Mouse (Mus musculus) heart, embryonic 13.5 days (tissue): ENCODE data around the gene H2-DMa. TPM values are rescaled to one million over a fixed set of nuclear protein-coding genes. Genes with fewer than 3 reads are reported as not detected.
A peak's percentile ranks its signal among the peaks of the same experiment; 100 is the strongest.

Experiments
- ATAC-seq: fragments of 200-750 bp; cut with Nextera tagmentation; 2 replicates; pipeline ENCODE4 v1.8.0; 2017; ENCODE audit warnings: moderate TSS enrichment; ENCODE audit not compliant: insufficient number of reproducible peaks, low FRiP score, low TSS enrichment; ENCODE audit errors: extremely low read depth
- H3K27ac ChIP-seq: fragments of 300-500 bp; sonication (generic); replicated peaks from 2 replicates; pipeline ENCODE4 v1.5.1; 2015; ENCODE audit warnings: moderate library complexity, mild to moderate bottlenecking, inconsistent platforms
- H3K27me3 ChIP-seq: fragments of 300-500 bp; sonication (generic); replicated peaks from 2 replicates; pipeline ENCODE4 v1.6.1; 2015; ENCODE audit warnings: mild to moderate bottlenecking, inconsistent platforms
- H3K36me3 ChIP-seq: fragments of 300-500 bp; sonication (generic); 2 replicates; pipeline ENCODE4 v1.6.1; 2015; ENCODE audit warnings: mild to moderate bottlenecking, inconsistent platforms
- H3K4me1 ChIP-seq: fragments of 300-500 bp; sonication (generic); 2 replicates; pipeline ENCODE4 v1.6.1; 2015; ENCODE audit warnings: inconsistent platforms
- H3K4me2 ChIP-seq: fragments of 300-500 bp; sonication (generic); 2 replicates; pipeline ENCODE4 v1.6.1; 2015; ENCODE audit warnings: inconsistent platforms, mild to moderate bottlenecking, moderate library complexity
- H3K4me3 ChIP-seq: fragments of 300-500 bp; sonication (generic); 2 replicates; pipeline ENCODE4 v1.5.1; 2015; ENCODE audit warnings: moderate library complexity, mild to moderate bottlenecking, inconsistent platforms
- H3K9ac ChIP-seq: fragments of 300-500 bp; sonication (generic); 2 replicates; pipeline ENCODE4 v1.6.1; 2015; ENCODE audit warnings: inconsistent platforms, mild to moderate bottlenecking, moderate library complexity
- H3K9me3 ChIP-seq: fragments of 300-500 bp; sonication (generic); 2 replicates; pipeline ENCODE4 v1.6.1; 2016; ENCODE audit warnings: inconsistent platforms
- whole genome bisulfite sequencing: fragments of 180-500 bp; shearing (Covaris S2); methylation state at CpG from one replicate; pipeline ENCODE4 v1.1.7; 2015; ENCODE audit warnings: mixed read lengths; 5-methylcytosine and 5-hydroxymethylcytosine counted together
- polyA plus RNA-seq: library from polyadenylated mRNA; unstranded; fragments of >200 nt; fragmentation: Nextera tagmentation; extraction: Ambion mirVana; gene quantifications from 2 replicates; pipeline ENCODE4 v1.2.1, GENCODE M21; 2015

H2-DMa gene
- polyA plus RNA-seq, 1 experiment from 2014 or later, result 6.0 TPM

DNA sequence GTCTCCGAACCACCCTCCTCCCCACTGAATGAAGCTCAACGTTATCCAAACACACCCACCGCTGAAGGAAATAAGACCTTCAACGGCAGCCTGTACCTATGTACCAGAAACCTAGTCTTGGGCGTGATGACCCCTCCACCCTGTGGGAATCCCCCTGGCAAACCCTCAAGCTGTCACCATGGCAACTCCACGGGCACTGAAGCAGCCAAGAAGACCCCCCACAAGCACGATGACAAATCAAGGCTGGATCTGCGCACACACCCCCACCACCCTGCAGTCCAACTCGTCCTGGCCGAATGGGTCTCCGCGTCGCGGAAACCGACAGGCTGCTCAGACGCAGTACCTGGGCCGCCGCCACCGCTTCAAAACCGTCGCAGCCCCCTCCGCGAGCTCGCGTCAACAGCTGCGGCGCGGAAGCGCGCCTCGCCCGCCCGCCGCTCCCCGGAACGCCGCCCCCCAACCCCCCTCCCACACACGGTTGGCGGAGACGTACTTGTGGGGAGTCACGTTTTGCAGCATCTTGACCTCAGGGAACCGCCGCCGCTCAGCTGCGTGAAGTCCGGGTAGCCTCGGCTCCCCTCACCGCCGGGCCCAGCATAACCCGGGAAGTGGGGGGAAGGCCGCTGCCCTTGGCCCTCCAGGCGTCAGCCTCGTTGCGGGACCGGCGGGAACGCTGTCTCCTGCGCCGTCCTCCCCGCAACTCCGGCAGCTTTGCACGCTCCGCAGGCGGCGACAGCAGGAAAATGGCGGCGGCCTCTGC lies 1.0 kb upstream of the H2-DMa start:
- WGBS, result under 1% methylated on average over 67 of the region's 67 CpGs
- Histone ChIP-seq H3K4me3 (peak overlapping the region; percentile 99), H3K27me3 (no peaks in the 10 kb centered on the region), H3K27ac (peak overlapping the region; percentile 100), H3K4me1 (peaks cover 28% of the 10 kb centered on the region), H3K4me2 (peak overlapping the region; percentile 100), H3K36me3 (peaks cover 59% of the 10 kb centered on the region), H3K9ac (peak overlapping the region; percentile 99), H3K9me3 (no peaks in the 10 kb centered on the region)
- ATAC-seq, result no peak

DNA sequence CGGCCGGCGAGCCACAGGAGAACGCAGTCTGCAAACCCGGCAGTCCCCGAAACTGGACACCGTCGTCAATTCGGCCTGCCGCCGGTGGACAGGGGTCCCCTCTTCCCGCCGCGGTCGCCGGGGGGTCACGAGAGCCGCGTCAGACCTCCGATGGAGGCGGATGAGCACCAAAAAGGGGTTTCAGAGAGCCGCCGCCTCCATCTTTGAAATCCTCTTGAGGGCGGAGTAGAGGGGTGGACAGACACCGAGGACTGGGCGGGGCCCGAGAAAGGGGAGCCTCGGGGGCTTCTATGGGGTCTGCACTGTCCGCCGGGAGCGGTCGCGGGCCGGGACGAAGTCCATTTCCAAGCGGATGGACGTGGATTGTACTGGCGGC lies 480 bp upstream of the H2-DMa start:
- H3K4me3 ChIP-seq, result peak overlapping the region; percentile 99
- no peaks in the 10 kb centered on the region for H3K9me3 ChIP-seq
- H3K9ac ChIP-seq, result peak overlapping the region; percentile 99
- H3K4me2 ChIP-seq, result peak overlapping the region; percentile 100
- peaks cover 34% of the 10 kb centered on the region for H3K4me1 ChIP-seq
- no peak for ATAC-seq
- H3K27me3 ChIP-seq, result no peaks in the 10 kb centered on the region
- WGBS, result under 1% methylated on average over 38 of the region's 38 CpGs
- peaks cover 54% of the 10 kb centered on the region for H3K36me3 ChIP-seq
- peak overlapping the region; percentile 100 for H3K27ac ChIP-seq

DNA sequence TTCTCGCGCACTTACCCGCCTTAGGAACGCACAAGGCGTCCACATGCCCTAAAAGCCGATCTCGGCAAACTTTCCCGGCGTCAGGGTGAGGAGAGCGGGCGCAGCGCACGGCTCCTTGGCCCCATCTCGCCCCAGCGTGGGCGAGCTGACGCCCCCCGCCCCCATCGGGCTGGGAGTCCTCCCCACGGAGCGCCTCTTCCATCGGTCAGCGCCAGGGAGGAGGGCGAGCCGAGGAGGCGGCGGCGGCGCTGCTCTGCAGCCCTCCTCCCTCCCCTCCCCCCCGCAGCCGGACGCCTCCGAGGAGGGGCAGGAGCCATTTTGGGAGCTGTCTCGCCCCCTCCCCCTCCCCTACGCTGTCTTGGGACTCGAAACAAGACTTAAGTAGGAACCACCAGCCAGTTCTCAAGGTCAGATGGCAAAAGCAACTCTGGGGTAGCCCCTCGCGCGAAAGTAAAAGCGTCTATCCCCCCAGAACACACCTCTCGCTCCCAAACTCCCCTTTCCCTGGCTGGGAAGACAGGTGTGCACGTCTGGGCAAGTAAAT lies 911 bp downstream of the H2-DMa start:
- Histone ChIP-seq H3K36me3 (peaks cover 40% of the 10 kb centered on the region), H3K27me3 (no peaks in the 10 kb centered on the region), H3K4me2 (peak overlapping the region; percentile 100), H3K27ac (peak overlapping the region; percentile 100), H3K4me3 (peak overlapping the region; percentile 99), H3K4me1 (peaks cover 40% of the 10 kb centered on the region), H3K9ac (peak overlapping the region; percentile 100), H3K9me3 (no peaks in the 10 kb centered on the region)
- ATAC-seq, result peak; percentile 3; the same call in 1 of the 2 replicates
- WGBS, result 1% methylated on average over 30 of the region's 42 CpGs

DNA sequence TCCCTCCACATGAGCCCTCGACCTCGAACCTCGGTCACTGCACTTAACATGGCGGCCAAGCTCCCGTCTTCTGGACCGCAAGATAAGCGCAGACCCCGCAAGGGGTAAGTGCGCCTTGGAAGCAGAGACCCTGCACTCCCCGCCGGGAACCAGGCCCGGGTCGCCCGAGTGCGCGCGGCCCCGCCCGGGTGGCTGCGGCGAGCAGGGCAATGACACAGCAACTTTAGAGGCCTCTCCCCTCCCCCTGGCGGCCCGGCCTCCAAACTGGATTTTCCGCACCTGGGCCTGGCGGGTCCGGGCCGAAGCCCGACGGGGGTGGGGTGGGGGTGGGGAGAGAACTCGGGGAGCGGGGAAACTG lies 1.5 kb downstream of the H2-DMa start:
- Histone ChIP-seq H3K27ac (peak overlapping the region; percentile 100), H3K9me3 (no peaks in the 10 kb centered on the region), H3K9ac (peak overlapping the region; percentile 100), H3K4me3 (peak overlapping the region; percentile 99), H3K27me3 (no peaks in the 10 kb centered on the region), H3K4me1 (peaks cover 35% of the 10 kb centered on the region), H3K4me2 (peak overlapping the region; percentile 100), H3K36me3 (peaks cover 36% of the 10 kb centered on the region)
- ATAC-seq, result peak; percentile 5
- WGBS, result under 1% methylated on average over 30 of the region's 31 CpGs

DNA sequence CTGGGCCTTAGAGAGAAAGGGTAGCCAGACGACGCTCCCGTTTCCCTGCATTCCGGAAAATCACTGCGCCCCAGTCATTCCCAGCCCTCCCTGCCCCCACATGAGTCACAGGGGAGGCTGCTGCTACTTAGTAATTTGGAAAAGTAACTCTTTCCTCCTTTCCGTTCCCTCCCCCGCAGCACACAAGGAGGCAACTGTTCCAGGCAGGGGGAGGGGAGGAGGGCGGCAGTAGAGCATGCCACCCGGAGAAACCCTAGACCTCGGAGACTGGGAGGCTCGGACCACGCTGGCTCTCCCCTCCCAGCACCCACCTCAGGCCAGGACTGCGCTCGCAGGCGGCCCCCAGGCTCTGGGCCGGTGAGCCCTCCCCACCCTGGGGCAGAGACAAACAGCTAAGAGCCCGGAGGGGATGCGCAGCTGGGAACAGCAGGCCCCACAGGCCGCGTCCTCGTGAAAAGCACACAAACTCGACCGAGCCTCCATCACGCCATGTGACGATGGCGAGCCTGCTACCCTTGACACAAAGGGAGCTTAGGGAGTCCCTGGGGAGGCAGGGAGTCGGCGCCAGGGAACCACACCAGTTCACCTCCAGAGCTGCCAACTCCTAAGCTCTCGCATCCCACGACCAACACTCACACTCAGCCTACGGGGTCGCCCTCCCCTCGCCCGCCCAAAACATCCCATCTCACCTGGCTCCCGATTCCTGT lies 2.0 kb downstream of the H2-DMa start:
- Histone ChIP-seq H3K4me1 (peaks cover 31% of the 10 kb centered on the region), H3K9me3 (no peaks in the 10 kb centered on the region), H3K4me2 (peak overlapping the region; percentile 100), H3K27ac (peak overlapping the region; percentile 100), H3K9ac (peak overlapping the region; percentile 100), H3K4me3 (peak overlapping the region; percentile 99), H3K27me3 (no peaks in the 10 kb centered on the region), H3K36me3 (peaks cover 36% of the 10 kb centered on the region)
- ATAC-seq, result peak; percentile 0; the same call in 1 of the 2 replicates
- WGBS, result 0% methylated on average over 35 of the region's 35 CpGs

DNA sequence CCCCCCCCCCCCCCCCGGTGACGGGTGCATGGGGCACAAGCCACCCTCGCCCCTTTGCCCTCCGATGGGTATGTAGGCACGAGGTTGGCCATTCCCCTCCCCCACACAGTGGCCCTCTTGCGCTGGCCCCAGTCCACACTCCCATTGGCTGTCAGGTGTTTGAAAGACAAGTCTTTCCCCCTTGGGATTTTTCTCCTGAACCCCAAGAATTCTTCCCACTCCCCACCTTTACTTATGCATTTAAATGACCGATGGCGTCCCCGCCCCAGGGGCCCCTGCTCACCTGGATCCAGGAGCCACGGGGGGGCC lies 2.5 kb downstream of the H2-DMa start:
- 4% methylated on average over 6 of the region's 10 CpGs for WGBS
- Histone ChIP-seq H3K4me3 (peak overlapping the region; percentile 99), H3K9me3 (no peaks in the 10 kb centered on the region), H3K27me3 (no peaks in the 10 kb centered on the region), H3K27ac (peak overlapping the region; percentile 100), H3K4me1 (peaks cover 31% of the 10 kb centered on the region), H3K9ac (peak overlapping the region; percentile 100), H3K4me2 (peak overlapping the region; percentile 100), H3K36me3 (peaks cover 36% of the 10 kb centered on the region)
- ATAC-seq, result no peak

DNA sequence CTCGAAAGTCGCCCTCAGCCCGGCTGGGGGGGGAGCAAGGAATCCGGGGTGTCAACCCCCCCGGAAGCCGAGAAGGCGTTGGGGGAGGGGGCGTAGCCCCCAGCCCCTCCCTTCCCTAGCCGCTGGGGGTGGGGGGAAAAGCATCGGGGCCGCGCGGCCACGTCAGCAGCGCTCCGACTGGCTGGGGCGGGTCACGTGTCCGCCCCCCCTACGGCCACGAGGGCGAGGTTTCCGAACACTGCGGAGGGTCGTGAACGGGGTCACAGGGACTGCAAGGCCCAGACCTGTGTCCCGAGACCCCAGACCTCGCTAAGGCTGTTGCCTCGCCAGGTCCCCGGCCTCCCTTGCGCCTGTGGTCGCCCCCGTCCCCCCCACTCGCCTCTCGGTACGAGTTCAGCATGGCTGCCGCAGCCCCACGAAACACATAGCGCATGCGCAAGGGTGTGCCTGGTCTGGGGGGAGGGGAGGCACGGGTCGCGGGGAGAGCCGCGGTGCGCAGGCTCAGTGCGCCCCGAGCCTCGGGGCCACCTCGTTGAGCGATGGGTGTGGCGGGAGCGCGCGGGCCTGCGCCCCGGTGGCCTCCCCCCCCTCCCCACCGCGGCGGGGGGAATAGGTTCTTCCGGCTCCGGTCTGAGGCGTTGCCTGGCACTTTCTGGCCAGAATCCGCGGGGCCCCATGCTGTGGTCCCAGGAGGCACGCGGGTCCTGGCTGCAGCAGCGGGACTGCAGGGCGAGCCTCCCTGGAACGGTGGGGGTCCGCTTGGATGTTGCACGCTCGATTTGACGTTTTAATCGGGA lies 3.0 kb downstream of the H2-DMa start, which contains the start of gene Brd2:
Gene Brd2, minus strand, starts transcription at position 447 of the 797 bp plus-strand sequence.
- Histone ChIP-seq H3K9ac (peak within 1 kb of the TSS; percentile 100), H3K27me3 (no peaks in the 10 kb centered on the region), H3K27ac (peak within 1 kb of the TSS; percentile 100), H3K9me3 (no peaks in the 10 kb centered on the region), H3K4me3 (peak within 1 kb of the TSS; percentile 99), H3K36me3 (peaks cover 32% of the 10 kb centered on the region), H3K4me1 (peaks cover 32% of the 10 kb centered on the region), H3K4me2 (peak within 1 kb of the TSS; percentile 100)
- WGBS, result under 1% methylated on average over 73 of the region's 75 CpGs
- ATAC-seq, result peak; percentile 45

DNA sequence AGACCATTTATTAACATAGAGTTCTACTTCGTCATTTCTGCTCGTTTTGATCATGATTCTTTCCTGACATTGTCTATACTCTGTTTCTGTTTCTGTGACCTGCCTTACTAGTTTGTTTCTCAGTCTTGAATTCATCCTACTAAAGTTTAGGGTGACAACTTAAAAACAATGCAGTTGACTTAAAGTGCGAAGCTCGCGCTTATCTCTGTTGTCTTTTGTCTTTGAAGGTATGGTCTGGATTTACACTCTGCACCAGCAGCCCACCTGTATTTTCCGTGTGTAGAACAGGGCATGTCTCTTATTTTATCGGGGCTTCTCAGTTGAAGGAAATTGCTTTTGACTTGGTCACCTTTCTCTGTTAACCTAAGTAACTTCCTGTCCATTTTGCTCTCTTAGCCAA lies 3.8 kb downstream of the H2-DMa start:
- Histone ChIP-seq H3K36me3 (peaks cover 26% of the 10 kb centered on the region), H3K27me3 (no peaks in the 10 kb centered on the region), H3K4me1 (peaks cover 40% of the 10 kb centered on the region), H3K9me3 (no peaks in the 10 kb centered on the region), H3K27ac (peak overlapping the region; percentile 100), H3K9ac (peak overlapping the region; percentile 100), H3K4me2 (peak overlapping the region; percentile 100), H3K4me3 (peak overlapping the region; percentile 99)
- ATAC-seq, result no peak
- WGBS, result 1% methylated on average over 7 of the region's 7 CpGs

DNA sequence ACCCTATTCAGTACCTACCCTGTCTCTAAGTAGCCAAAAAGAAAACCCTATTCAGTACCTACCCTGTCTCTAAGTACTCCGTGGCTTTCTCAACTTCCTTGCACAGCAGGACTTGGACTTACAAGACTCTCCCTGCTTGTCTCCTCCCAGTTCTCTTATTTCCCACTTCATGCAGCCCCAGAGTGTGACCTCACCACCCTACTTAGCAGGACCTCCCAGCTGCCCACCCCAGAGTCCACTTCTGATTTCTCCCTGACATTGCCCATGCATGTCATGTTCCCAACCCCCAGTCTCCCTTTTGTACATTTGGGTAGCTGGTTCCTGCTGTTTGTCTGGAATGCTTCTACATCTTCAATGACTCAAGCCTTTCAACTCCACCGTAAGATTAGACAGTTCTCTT lies 4.2 kb downstream of the H2-DMa start:
- H3K9me3 ChIP-seq, result no peaks in the 10 kb centered on the region
- H3K4me1 ChIP-seq, result peaks cover 44% of the 10 kb centered on the region
- 8% methylated on average over 2 of the region's 2 CpGs for WGBS
- no peak for ATAC-seq
- H3K27ac ChIP-seq, result peak overlapping the region; percentile 100
- peaks cover 1% of the 10 kb centered on the region; the same call in 1 of the 2 replicates for H3K27me3 ChIP-seq
- H3K36me3 ChIP-seq, result peaks cover 21% of the 10 kb centered on the region
- H3K9ac ChIP-seq, result peak overlapping the region; percentile 100
- H3K4me2 ChIP-seq, result peak overlapping the region; percentile 100
- H3K4me3 ChIP-seq, result peak overlapping the region; percentile 99

DNA sequence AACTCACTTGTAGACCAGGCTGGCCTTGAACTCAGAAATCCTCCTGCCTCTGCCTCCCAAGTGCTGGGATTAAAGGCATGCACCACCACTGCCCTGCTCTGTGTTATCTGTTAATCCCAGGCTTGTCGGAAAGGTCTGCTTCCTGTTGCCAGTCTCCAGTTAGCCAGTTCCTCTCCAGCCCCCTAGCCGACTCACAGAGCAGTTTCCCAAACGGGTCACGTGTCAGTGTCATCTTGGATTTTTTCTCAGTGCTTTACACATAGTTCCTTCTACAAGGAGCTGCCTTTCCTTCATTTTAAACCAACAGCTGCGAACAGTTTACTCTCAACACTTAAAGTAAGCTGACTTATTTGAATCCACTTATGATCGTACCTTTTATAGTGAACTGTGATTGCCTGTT lies 5.3 kb downstream of the H2-DMa start:
- Histone ChIP-seq H3K9ac (no peak overlapping the region), H3K27me3 (peaks cover 10% of the 10 kb centered on the region; the same call in 1 of the 2 replicates), H3K36me3 (peaks cover 14% of the 10 kb centered on the region), H3K9me3 (no peaks in the 10 kb centered on the region), H3K27ac (no peak overlapping the region), H3K4me2 (peak overlapping the region; percentile 100; the same call in 1 of the 2 replicates), H3K4me3 (no peak overlapping the region; the same call in 1 of the 2 replicates), H3K4me1 (peaks cover 52% of the 10 kb centered on the region)
- ATAC-seq, result no peak
- 65% methylated on average over 6 of the region's 6 CpGs for WGBS
